Comparison of ENCODE assay signal across 7 mouse cellular contexts in the genomic region with DNA sequence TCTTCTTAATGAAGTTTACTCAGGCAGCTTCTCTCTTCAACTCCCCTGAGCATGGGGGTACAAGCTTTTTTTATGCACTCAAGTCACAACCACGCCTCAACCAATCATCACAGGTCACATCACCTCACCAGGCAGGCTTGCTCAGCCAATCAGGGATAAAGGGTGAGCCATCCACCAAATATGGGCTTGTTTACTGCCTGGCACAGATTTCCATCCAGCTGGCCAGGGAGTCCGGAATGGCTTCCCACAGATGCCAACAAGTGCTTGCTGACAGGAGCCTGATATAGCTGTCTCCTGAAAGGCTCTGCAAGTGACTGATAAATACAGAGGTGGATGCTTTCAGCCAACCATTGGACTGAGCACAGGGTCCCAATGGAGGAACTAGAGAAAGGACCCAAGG. TPM values are rescaled to one million over a fixed set of nuclear protein-coding genes. Genes with fewer than 3 reads are reported as not detected.
"Had no signal": no experiment of that assay in that cellular context is flagged by ENCODE, and none has a peak within 500 bp of the region (broad histone marks: within the 10 kb centered on the region; RNA-seq: fewer than 3 reads in every experiment).

No protein-coding gene starts in this region.

RNA-seq across cellular contexts. Expression of a gene that starts 11.2 kb away (rescaled TPM):
- total RNA-seq: heart, postnatal 10 days; heart, postnatal 14 days; heart, postnatal 36 days; heart, postnatal 4 days; hematopoietic stem cell, adult 5-6 weeks had no signal
- polyA plus RNA-seq: inflammation-experienced regulatory T-cells, adult 6 months; kidney, adult 2 months had no signal
